Mouse (Mus musculus) testis, adult 2 months (tissue): ENCODE data around the gene Hesx1. TPM values are rescaled to one million over a fixed set of nuclear protein-coding genes. Genes with fewer than 3 reads are reported as not detected.

Experiments
- H3K27ac ChIP-seq: fragments of 200-500 bp; 2 replicates; pipeline ENCODE4 v1.5.1; 2012; ENCODE audit warnings: low read depth, low read length; ENCODE audit not compliant: control insufficient read depth, insufficient read depth
- H3K27me3 ChIP-seq: fragments of 200-500 bp; 2 replicates; pipeline ENCODE4 v1.6.1; 2012; ENCODE audit warnings: mild to moderate bottlenecking, low read length, moderate library complexity; ENCODE audit not compliant: control insufficient read depth, insufficient read depth
- H3K36me3 ChIP-seq: fragments of 200-500 bp; 2 replicates; pipeline ENCODE4 v1.6.1; 2012; ENCODE audit warnings: mild to moderate bottlenecking, low read length; ENCODE audit not compliant: control insufficient read depth, insufficient read depth
- H3K4me1 ChIP-seq: fragments of 200-500 bp; 2 replicates; pipeline ENCODE4 v1.6.1; 2012; ENCODE audit warnings: low read length; ENCODE audit not compliant: control insufficient read depth, insufficient read depth
- H3K4me3 ChIP-seq: fragments of 200-500 bp; 2 replicates; pipeline ENCODE4 v1.5.1; 2012; ENCODE audit warnings: low read depth, mild to moderate bottlenecking, low read length, moderate library complexity, mixed read lengths; ENCODE audit not compliant: control insufficient read depth
- CTCF ChIP-seq: fragments of 200-500 bp; IDR thresholded peaks from 2 replicates; pipeline ENCODE4 v1.5.1; 2012; ENCODE audit warnings: low read depth, mild to moderate bottlenecking, inconsistent platforms, low read length, moderate library complexity; ENCODE audit not compliant: control insufficient read depth, insufficient read depth, insufficient replicate concordance
- POLR2A ChIP-seq: fragments of 200-500 bp; IDR thresholded peaks from 2 replicates; pipeline ENCODE4 v1.6.1; 2012; ENCODE audit warnings: low read depth, mild to moderate bottlenecking, inconsistent platforms, low read length, moderate library complexity; ENCODE audit not compliant: control insufficient read depth
- polyA plus RNA-seq: library from polyadenylated mRNA; depleted of rRNA; stranded (reverse); fragments of >200 nt; gene quantifications from 2 replicates; pipeline ENCODE4 v1.2.3, GENCODE M21; 2012

Hesx1 gene
- polyA plus RNA-seq, 1 experiment = not detected

- Histone ChIP-seq H3K27ac (peak overlapping the region; percentile 17; the same call in 1 of the 2 replicates), H3K27me3 (no peaks in the 10 kb centered on the region), H3K36me3 (no peaks in the 10 kb centered on the region), H3K4me1 (peaks cover 9% of the 10 kb centered on the region), H3K4me3 (no peak overlapping the region)
- TF ChIP-seq CTCF (no peak), POLR2A (no peak)
Measured at GRCm38 (mm10) chr14:26975490-26975889, 18.7 kb upstream of the Hesx1 start.

DNA sequence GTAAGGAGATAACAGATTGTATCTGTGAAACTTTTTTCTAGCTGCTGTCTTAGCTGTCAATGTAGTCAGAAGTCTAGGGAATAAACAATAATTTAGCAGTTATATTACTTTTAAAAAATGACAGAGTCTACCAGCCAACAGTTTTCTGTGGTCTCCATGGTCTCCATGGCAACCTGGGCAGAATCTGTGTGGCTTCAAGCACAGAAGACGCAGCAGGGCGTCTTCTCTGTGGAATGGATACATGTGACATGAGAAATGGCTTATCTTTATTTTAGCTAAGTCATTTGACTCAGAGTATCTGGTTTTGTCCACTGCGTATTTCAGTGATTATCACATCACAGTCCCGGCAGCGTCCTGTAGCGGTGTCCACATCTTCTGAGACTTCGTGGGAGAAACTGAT lies 18.0 kb upstream of the Hesx1 start:
- H3K27ac ChIP-seq = no peak overlapping the region
- no peaks in the 10 kb centered on the region for H3K36me3 ChIP-seq
- TF ChIP-seq POLR2A (no peak), CTCF (no peak)

DNA sequence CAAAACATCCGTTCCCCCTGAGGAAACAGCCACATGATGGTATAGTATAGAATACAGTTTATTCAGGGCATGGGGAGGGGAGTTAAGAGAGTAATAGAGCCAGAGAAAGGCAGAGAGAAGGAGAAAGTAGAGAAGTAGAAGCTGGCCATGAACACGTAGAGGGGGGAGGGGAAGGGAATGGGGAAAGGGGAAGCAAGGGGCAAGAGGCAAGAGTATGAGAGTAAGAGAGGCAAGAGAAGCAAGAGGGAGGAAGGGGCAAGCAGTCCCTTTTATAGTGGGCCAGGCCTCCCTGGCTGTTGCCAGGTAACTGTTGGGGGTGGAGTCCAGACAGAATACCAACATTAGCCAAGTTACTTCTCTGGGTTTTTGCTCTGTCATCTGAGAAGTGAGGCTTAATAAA lies 16.7 kb upstream of the Hesx1 start:
- Histone ChIP-seq H3K4me1 (peaks cover 12% of the 10 kb centered on the region), H3K4me3 (peak overlapping the region; percentile 84), H3K27ac (no peak overlapping the region), H3K36me3 (no peaks in the 10 kb centered on the region), H3K27me3 (no peaks in the 10 kb centered on the region)
- no peak for TF ChIP-seq POLR2A
- TF ChIP-seq CTCF = no peak

More for the DNA sequence above, 18.0 kb upstream of the Hesx1 start:
- peak overlapping the region; percentile 35; the same call in 1 of the 2 replicates for H3K4me3 ChIP-seq
- peaks cover 12% of the 10 kb centered on the region for H3K4me1 ChIP-seq
- no peaks in the 10 kb centered on the region for H3K27me3 ChIP-seq

DNA sequence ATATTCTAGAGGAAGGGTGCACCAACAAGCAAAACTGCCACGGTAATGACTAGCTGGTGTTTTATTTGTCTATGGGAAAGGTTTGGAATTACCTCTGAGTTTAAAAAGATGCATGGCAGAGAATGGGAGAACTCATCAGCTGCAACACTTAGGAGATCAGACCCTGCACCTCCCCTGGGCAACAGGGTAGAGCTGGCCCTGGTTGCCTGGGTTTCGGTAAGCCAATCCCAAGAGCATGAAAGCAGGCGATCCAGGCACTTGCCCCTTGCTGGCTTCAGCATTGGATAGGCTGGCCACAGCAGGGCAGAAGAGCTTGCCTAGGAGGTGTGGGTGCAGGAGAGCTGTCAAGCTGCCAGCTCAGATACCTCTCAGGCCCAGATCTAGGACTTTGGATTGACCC lies 14.4 kb upstream of the Hesx1 start:
- H3K27me3 ChIP-seq = no peaks in the 10 kb centered on the region
- no peak overlapping the region for H3K27ac ChIP-seq
- peaks cover 12% of the 10 kb centered on the region for H3K4me1 ChIP-seq
- TF ChIP-seq POLR2A = no peak
- TF ChIP-seq CTCF = 0 out of 2 replicates have a peak, but pooled peaks have one; percentile 2
- peak overlapping the region; percentile 60 for H3K4me3 ChIP-seq
- no peaks in the 10 kb centered on the region for H3K36me3 ChIP-seq

- no peak overlapping the region for H3K27ac ChIP-seq
- peaks cover 12% of the 10 kb centered on the region for H3K4me1 ChIP-seq
- H3K27me3 ChIP-seq = no peaks in the 10 kb centered on the region
- TF ChIP-seq CTCF = no peak
- H3K4me3 ChIP-seq = peak overlapping the region; percentile 87
- no peaks in the 10 kb centered on the region for H3K36me3 ChIP-seq
Measured at GRCm38 (mm10) chr14:26981021-26981420, 13.2 kb upstream of the Hesx1 start.

DNA sequence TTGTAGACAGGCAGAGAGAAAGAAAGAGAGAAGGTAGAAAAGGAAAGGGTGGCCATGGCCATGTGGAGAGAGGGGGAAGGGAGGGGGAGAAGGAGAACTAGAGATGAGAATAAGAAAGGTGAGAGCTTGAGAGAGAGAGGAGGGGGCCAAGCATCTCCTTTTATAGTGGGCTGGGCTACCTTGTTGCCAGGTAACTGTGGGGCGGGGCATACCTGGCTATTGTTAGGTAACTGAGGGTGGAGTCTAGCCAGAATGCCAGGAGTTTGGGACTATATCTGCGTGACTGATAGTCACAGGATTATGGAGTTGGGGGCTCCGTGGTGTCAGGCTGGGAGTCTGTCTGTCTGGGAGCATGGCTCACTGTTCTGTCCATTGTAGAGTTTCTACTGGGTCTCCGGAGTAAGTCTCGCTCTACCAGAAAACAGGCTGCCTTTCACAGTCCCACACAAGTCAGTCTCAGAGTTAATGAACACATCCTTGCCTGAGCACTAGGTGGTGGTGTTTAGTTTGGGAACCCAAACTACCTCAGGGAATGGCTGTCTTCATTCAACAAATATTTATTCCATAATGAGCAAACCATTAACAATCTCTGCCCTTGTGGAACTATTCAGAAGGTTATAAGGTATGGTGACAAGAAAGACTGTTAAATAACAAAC lies 12.6 kb upstream of the Hesx1 start:
- TF ChIP-seq POLR2A = peak; percentile 59; the same call in 1 of the 2 replicates
- TF ChIP-seq CTCF = no peak
- no peaks in the 10 kb centered on the region for H3K27me3 ChIP-seq
- no peaks in the 10 kb centered on the region for H3K36me3 ChIP-seq
- peak overlapping the region; percentile 87 for H3K4me3 ChIP-seq
- peaks cover 12% of the 10 kb centered on the region for H3K4me1 ChIP-seq
- H3K27ac ChIP-seq = no peak overlapping the region

DNA sequence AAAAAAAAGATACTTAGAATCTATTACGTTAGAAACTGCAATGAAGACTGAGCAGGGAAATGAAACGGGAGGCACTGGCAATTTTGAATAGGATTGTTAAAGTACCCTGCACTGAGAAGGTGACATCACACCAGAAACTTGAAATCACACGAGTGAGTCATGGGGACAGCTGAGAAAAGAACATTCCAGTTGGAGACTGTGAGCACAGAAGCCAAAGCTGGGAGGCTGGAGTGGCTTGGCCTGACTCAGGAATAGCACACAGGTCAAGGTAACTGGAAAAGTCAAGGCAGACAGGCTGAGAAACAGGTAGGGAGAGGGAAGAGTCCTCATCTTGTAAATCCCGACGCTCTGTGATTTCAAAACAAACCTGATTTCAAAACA lies 12.1 kb upstream of the Hesx1 start:
- H3K4me1 ChIP-seq = peaks cover 7% of the 10 kb centered on the region
- H3K4me3 ChIP-seq = peak overlapping the region; percentile 90
- H3K27me3 ChIP-seq = no peaks in the 10 kb centered on the region
- no peaks in the 10 kb centered on the region for H3K36me3 ChIP-seq
- no peak overlapping the region for H3K27ac ChIP-seq
- TF ChIP-seq POLR2A (no peak), CTCF (no peak)
